Mouse (Mus musculus): ENCODE data around the gene Tnfrsf25. TPM values are rescaled to one million over a fixed set of nuclear protein-coding genes. Genes with fewer than 3 reads are reported as not detected.

The Tnfrsf25 gene
- polyA plus RNA-seq, 1 experiment from 2014 or later, result 1.2 TPM

DNA sequence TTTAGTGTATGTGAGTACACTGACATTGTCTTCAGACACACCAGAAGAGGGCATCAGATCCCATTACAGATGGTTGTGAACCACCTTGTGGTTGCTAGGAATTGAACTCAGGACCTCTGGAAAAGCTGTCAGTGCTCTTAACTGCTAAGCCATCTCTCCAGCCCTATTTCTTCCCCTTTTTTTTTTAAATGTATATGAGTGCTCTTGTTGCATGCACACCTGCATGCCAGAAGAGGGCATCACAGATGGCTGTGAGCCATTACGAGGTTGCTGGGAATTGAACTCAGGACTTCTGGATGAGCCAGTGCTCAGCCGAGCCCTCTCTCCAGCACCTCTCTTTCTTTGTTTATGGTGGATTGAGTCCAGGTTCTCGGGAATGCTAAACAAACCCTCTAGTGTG is 6.2 kb upstream of the Tnfrsf25 start:
- no peak overlapping the region for H3K4me2 ChIP-seq (replicated peaks)
- no peaks in the 10 kb centered on the region for H3K9me3 ChIP-seq
- H3K27me3 ChIP-seq (replicated peaks), result peaks cover 26% of the 10 kb centered on the region
- peaks cover 18% of the 10 kb centered on the region for H3K4me1 ChIP-seq
- WGBS, result 91% methylated on average over 3 of the region's 3 CpGs
- peaks cover 19% of the 10 kb centered on the region; the same call in 1 of the 2 replicates for H3K36me3 ChIP-seq
- H3K9ac ChIP-seq, result no peak overlapping the region
- ATAC-seq (ENCODE audit: low FRiP score, low read depth), result no peak
- no peak overlapping the region for H3K4me3 ChIP-seq
- no peak overlapping the region for H3K27ac ChIP-seq

DNA sequence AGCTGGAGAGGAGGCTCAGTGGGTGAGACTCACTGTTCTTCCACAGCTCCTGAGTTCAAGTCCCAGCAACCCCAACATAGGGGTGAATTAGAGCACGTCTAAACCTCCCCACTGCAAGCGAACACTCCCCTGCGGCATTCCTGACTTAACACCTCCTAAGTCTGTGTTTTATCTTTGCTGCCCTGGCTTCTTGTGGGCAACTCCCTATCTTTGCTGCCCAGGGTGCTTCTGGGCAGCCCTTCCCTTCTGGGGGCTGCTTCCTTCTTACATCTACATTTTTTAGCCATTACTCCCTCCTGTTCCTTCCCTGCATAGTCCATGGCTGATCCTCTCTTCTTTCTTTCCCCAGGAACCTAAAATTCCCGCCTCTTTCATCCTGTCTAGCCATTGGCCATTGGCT is 5.0 kb upstream of the Tnfrsf25 start:
- Histone ChIP-seq H3K9ac (no peak overlapping the region), H3K4me1 (peaks cover 20% of the 10 kb centered on the region), H3K9me3 (no peaks in the 10 kb centered on the region), H3K4me2 (replicated peaks) (no peak overlapping the region), H3K27ac (no peak overlapping the region), H3K4me3 (no peak overlapping the region), H3K36me3 (peaks cover 19% of the 10 kb centered on the region; the same call in 1 of the 2 replicates), H3K27me3 (replicated peaks) (peaks cover 38% of the 10 kb centered on the region)
- 81% methylated on average over 4 of the region's 4 CpGs for WGBS
- ATAC-seq (ENCODE audit: low FRiP score, low read depth), result no peak

GRCm38 (mm10) chr4:152112329-152112728 is 3.4 kb upstream of the Tnfrsf25 start:
- Histone ChIP-seq H3K9me3 (no peaks in the 10 kb centered on the region), H3K27me3 (replicated peaks) (peaks cover 44% of the 10 kb centered on the region), H3K4me3 (no peak overlapping the region), H3K9ac (no peak overlapping the region), H3K4me2 (replicated peaks) (no peak overlapping the region), H3K36me3 (peaks cover 19% of the 10 kb centered on the region; the same call in 1 of the 2 replicates), H3K27ac (no peak overlapping the region), H3K4me1 (peaks cover 25% of the 10 kb centered on the region)
- WGBS, result 84% methylated on average over 9 of the region's 9 CpGs
- no peak for ATAC-seq (ENCODE audit: low FRiP score, low read depth)

DNA sequence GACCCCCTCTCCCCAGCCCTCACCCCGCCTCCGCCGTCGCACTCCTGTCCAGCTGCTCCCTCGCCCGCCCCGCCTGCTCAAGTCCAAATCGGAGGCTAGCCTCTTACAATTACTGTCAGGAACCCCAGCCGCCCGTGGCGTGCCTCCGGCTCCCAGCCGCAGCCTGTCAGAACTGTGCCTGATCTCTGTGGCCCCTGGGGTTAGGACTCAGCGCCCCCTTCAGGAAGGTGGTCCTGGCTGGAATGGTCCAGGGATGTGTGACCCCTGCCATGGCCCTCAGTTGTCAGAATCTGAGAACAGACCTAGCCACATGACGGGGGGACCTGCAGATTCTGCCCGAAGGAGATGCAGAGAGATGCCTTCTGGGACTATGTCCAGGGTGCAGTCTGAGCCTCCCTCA is 1.7 kb upstream of the Tnfrsf25 start:
- ATAC-seq (ENCODE audit: low FRiP score, low read depth), result no peak
- peaks cover 59% of the 10 kb centered on the region for H3K27me3 ChIP-seq (replicated peaks)
- no peak overlapping the region for H3K4me3 ChIP-seq
- peaks cover 18% of the 10 kb centered on the region; the same call in 1 of the 2 replicates for H3K36me3 ChIP-seq
- H3K9me3 ChIP-seq, result no peaks in the 10 kb centered on the region
- no peak overlapping the region for H3K9ac ChIP-seq
- 51% methylated on average over 16 of the region's 16 CpGs for WGBS
- no peak overlapping the region for H3K27ac ChIP-seq
- H3K4me2 ChIP-seq (replicated peaks), result no peak overlapping the region
- H3K4me1 ChIP-seq, result peaks cover 11% of the 10 kb centered on the region

DNA sequence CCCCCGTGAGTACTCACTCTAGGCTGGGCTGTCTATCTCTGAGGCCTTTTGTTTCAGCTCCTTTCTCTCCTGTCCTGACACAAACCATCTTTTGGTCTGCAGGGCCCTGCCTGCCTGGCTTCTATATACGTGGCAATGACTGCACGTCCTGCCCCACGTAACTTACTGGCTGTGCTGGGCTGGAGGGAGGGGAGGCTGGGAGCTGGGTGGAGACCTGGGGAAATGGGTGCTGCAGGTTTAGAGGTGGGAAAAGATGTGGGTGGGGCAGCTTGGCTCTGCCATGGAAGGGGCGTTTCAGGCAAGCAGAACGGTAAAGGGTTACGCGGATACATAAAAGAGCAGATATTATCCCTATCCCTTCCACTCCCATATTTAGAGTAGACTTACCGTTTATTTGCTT is 1.8 kb downstream of the Tnfrsf25 start:
- H3K9me3 ChIP-seq, result no peaks in the 10 kb centered on the region
- no peak overlapping the region for H3K4me3 ChIP-seq
- peaks cover 11% of the 10 kb centered on the region; the same call in 1 of the 2 replicates for H3K36me3 ChIP-seq
- H3K4me1 ChIP-seq, result peaks cover 31% of the 10 kb centered on the region
- WGBS, result 73% methylated on average over 9 of the region's 9 CpGs
- no peak overlapping the region for H3K9ac ChIP-seq
- no peak for ATAC-seq (ENCODE audit: low FRiP score, low read depth)
- H3K27me3 ChIP-seq (replicated peaks), result peaks cover 93% of the 10 kb centered on the region
- H3K27ac ChIP-seq, result no peak overlapping the region
- H3K4me2 ChIP-seq (replicated peaks), result no peak overlapping the region

DNA sequence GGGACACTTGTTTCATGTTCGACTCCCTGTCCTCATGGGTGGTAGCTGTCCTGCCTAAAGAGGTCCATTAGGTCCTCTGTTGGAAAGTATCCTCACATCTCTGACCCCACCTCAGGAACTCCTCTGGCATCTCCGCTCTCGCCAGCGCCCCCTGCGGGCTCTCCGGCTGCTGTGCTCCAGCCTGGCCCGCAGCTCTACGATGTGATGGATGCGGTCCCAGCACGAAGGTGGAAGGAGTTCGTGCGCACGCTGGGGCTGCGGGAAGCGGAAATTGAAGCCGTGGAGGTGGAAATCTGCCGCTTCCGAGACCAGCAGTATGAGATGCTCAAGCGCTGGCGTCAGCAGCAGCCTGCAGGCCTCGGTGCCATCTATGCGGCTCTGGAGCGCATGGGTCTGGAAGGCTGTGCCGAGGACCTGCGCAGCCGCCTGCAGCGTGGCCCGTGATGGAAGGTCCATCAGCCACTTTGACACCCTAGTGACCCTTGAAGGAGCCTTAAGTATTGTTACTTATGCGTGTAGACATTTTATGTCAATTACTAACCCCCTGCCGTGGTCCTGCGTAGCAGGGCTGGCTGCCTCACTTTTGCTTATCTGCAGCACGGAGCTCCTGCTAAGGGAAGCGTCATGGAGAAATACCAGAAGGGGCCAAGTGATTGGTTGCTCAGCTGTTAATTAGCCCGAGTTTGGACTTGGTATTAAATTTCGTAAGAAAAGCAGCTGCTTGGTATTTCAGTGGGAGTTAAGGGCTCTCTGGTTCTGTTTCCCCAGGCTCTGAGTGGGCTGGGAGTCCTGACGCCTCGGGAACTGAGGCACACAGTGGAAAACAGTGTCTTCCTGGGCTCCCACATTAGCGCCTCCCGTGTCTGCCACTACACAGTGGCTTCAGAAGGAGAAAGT is 3.9 kb downstream of the Tnfrsf25 start:
- H3K4me3 ChIP-seq, result 0 out of 2 replicates have a peak overlapping the region, but pooled peaks have one; percentile 11
- no peak for ATAC-seq (ENCODE audit: low FRiP score, low read depth)
- 3% methylated on average over 39 of the region's 39 CpGs for WGBS

GRCm38 (mm10) chr4:152120311-152121182 is 4.8 kb downstream of the Tnfrsf25 start:
- 1% methylated on average over 31 of the region's 31 CpGs for WGBS
- Histone ChIP-seq H3K4me3 (peak overlapping the region; percentile 15; the same call in 1 of the 2 replicates), H3K27ac (no peak overlapping the region), H3K9ac (no peak overlapping the region), H3K4me1 (peaks cover 37% of the 10 kb centered on the region), H3K36me3 (no peaks in the 10 kb centered on the region), H3K4me2 (replicated peaks) (peak overlapping the region; percentile 45), H3K27me3 (replicated peaks) (peaks cover 99% of the 10 kb centered on the region), H3K9me3 (no peaks in the 10 kb centered on the region)
- no peak for ATAC-seq (ENCODE audit: low FRiP score, low read depth)

More for the DNA sequence above, 3.9 kb downstream of the Tnfrsf25 start:
- H3K4me1 ChIP-seq, result peaks cover 31% of the 10 kb centered on the region
- no peak overlapping the region for H3K27ac ChIP-seq
- no peak overlapping the region for H3K9ac ChIP-seq
- peaks cover 99% of the 10 kb centered on the region for H3K27me3 ChIP-seq (replicated peaks)
- H3K9me3 ChIP-seq, result no peaks in the 10 kb centered on the region
- no peaks in the 10 kb centered on the region for H3K36me3 ChIP-seq
- peak overlapping the region; percentile 45 for H3K4me2 ChIP-seq (replicated peaks)

DNA sequence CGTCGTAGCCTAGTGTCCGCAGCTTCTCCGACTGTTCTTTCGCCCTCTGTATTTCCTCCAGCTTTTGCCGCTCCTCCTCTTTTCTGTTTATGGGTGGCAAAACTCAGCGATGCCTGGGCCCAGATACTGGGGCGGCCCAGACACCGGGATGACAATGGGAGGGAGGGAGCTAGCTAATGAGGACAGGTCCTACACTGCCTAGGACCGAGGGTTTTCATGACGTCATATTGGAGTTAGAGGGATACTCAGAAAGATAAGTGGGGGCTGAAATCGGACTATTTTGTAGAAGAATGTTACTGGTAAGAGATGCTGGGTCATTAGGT is 5.4 kb downstream of the Tnfrsf25 start:
- no peaks in the 10 kb centered on the region for H3K9me3 ChIP-seq
- no peak overlapping the region for H3K9ac ChIP-seq
- no peaks in the 10 kb centered on the region for H3K36me3 ChIP-seq
- H3K27me3 ChIP-seq (replicated peaks), result peaks cover 99% of the 10 kb centered on the region
- WGBS, result under 1% methylated on average over 12 of the region's 12 CpGs
- H3K4me1 ChIP-seq, result peaks cover 37% of the 10 kb centered on the region
- H3K27ac ChIP-seq, result no peak overlapping the region
- no peak for ATAC-seq (ENCODE audit: low FRiP score, low read depth)
- peak overlapping the region; percentile 45 for H3K4me2 ChIP-seq (replicated peaks)
- no peak overlapping the region for H3K4me3 ChIP-seq

GRCm38 (mm10) chr4:152124361-152124961 is 8.7 kb downstream of the Tnfrsf25 start:
- H3K9me3 ChIP-seq, result no peaks in the 10 kb centered on the region
- peaks cover 36% of the 10 kb centered on the region for H3K4me1 ChIP-seq
- no peak overlapping the region for H3K4me3 ChIP-seq
- ATAC-seq (ENCODE audit: low FRiP score, low read depth), result no peak
- no peak overlapping the region for H3K9ac ChIP-seq
- H3K27me3 ChIP-seq (replicated peaks), result peaks cover 99% of the 10 kb centered on the region
- no peaks in the 10 kb centered on the region for H3K36me3 ChIP-seq
- 8% methylated on average over 13 of the region's 13 CpGs for WGBS
- H3K27ac ChIP-seq, result no peak overlapping the region
- H3K4me2 ChIP-seq (replicated peaks), result no peak overlapping the region

DNA sequence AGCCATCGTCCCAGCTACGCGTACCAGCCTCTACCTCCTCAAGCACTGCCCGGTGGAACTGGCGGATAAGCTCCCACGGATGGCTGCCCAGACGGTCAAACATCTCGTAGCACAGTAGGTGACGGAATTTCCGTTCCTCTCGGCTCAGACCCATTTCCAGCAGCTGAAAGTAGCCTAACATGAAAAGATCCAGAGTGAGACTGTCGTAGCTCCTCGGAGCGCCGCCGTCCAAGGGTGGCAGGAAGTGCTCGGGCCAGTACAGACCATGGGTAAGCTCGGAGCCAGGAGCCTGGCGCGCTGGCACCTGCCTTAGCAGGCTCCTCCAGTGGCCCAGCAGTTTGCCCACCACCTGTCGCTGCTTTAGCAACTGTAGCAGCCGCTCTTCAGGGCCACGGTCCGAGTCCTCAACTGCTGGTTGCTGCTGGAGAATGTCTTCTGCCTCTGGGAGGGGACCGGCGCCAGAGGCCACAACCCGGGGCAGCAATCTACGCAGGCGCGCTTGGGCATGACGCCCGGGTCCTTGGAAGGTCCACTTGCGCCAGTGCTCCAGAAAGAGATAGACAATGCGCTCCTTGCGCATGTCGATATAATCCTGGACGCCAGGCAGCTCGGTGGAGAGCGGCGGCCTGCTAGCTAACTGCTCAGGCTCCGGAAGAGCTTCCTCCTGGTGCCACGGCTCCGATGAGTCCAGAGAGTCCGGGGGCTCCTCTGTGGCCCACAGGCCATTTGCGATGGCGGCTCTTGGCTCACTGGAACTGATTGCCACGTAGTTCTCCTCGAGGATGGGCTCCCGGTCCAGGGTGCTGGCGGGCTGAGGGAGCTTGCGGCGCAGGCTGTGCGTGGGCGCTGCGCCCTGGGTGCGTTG is 9.7 kb downstream of the Tnfrsf25 start:
- Histone ChIP-seq H3K4me2 (replicated peaks) (peak overlapping the region; percentile 50), H3K4me1 (peaks cover 27% of the 10 kb centered on the region), H3K27me3 (replicated peaks) (peaks cover 99% of the 10 kb centered on the region), H3K27ac (no peak overlapping the region), H3K36me3 (no peaks in the 10 kb centered on the region), H3K9ac (no peak overlapping the region), H3K4me3 (peak overlapping the region; percentile 25), H3K9me3 (no peaks in the 10 kb centered on the region)
- ATAC-seq (ENCODE audit: low FRiP score, low read depth), result no peak
- 2% methylated on average over 56 of the region's 56 CpGs for WGBS

Data from neural tube, embryonic 12.5 days (tissue).